Mouse (Mus musculus) liver, adult 2 months (tissue): ENCODE measurements at regions not wholly inside any gene's neighbourhood (a gene's known extent, or its start where the extent isn't known, plus 50 kb on each side); places are given as distances from the start of the nearest gene placed in this dataset.

Experiments
- CTCF ChIP-seq: fragments of 200-500 bp; IDR thresholded peaks from 2 replicates; pipeline ENCODE4 v1.5.1; 2011; ENCODE audit warnings: low read depth, low read length, control low read depth
- POLR2A ChIP-seq: fragments of 200-500 bp; IDR thresholded peaks from 2 replicates; pipeline ENCODE4 v1.6.1; 2011; ENCODE audit warnings: low read length, control low read depth; ENCODE audit not compliant: insufficient read depth; ENCODE audit errors: extremely low read depth

DNA sequence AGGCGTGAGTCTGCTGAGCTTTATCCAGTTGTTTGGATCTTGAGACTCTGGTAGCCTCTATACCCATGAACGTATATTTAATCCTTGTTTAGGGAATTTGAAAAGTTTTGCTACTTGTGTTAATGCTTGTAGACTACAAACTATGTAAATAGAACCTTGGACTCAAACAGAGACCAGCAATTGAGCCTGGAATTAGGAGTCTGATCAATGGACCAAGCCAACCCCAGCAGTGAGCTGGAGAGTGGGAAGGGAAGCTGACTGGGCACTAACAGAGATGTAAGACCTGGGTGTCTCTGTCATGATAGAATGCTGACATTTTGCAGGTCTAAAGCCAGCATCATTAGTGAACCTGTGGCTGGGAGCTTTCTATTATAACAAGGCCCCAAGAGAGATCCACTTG, 222.5 kb downstream of the Gm5447 start:
- TF ChIP-seq CTCF: no peak
- TF ChIP-seq POLR2A: no peak
